Mouse (Mus musculus): ENCODE results near the gene Nrd1.
A peak's percentile ranks its signal among the peaks of the same experiment; 100 is the strongest.

The Nrd1 gene

DNA sequence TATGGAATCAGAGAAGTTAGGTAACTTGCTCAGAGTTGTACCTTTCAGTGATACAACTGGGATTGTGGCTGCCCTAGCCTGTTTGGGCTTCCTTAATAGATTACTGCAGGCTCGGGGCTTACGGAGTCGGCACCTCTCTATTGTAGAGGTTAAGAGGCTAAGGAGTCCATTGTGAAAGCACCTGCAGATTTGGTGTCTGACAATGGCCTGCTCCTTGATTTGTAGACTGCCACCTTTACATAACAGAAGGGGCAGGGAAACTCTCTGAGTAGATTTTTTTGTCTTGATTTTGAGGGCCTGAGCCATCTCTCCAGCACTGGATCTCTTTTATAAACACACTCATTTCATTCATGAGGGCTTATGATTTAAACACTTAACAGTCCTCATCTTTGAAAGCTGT, 26.1 kb downstream of the Nrd1 start:
- no peak for DNase-seq (ENCODE audit: low spot score in 2 of 2)

DNA sequence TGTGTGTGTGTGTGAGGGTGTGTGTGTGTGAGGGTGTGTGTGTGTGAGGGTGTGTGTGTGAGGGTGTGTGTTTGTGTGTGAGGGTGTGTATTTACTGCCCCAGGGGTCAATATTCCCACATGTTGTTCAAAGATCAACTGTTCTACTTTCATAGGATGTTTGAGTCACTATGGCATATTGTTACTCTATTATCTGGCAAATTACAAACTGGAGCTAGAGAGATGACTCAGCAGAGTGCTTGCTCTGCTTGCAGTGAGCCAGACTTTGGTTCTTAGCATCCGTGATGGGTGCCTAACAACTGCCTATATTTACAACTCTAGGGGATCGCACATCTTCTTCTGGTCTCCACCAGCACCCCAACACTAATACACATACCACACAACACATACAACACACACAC, 29.4 kb downstream of the Nrd1 start:
- DNase-seq (ENCODE audit: low spot score in 2 of 2) = no peak

DNA sequence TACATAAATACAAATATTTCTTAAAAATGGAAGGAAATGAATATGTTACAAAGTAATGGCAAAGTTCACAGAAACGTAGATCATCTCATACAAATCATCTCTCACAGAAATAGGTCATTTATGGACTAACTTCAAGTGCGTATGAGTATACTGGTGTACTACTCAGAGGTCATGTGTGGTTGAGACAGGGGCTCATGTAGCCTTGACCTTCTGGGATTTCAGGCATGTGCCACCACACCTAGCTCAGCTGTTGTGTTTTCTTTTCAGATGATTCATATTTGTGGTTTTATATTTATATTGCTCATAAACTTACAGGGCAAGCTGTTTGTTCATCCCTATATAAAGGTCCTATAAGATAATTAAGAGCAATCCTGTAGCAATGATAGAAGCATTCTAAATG, 29.8 kb downstream of the Nrd1 start:
- no peak for DNase-seq (ENCODE audit: low spot score in 2 of 2)

DNA sequence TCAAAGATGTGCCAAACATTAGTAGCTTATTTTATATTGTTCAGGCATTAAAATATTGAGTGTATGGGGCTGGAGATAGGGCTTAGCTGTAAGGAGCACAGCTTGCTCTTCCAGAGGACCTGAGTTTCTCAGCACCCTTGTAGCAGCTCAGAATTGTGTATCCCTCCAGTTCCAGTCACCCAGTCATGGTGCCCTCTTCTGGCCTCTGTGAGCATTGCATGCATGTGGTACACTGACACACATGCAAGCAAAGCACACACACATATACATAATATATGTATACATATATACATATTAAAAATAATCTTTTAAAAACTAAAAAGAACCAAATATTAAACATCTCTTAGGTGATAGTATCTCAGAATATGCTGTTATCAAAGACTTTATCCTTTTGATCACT, 35.9 kb downstream of the Nrd1 start:
- peak in 1 of 2 experiments; percentile 38 for DNase-seq (ENCODE audit: low spot score in 2 of 2)

DNA sequence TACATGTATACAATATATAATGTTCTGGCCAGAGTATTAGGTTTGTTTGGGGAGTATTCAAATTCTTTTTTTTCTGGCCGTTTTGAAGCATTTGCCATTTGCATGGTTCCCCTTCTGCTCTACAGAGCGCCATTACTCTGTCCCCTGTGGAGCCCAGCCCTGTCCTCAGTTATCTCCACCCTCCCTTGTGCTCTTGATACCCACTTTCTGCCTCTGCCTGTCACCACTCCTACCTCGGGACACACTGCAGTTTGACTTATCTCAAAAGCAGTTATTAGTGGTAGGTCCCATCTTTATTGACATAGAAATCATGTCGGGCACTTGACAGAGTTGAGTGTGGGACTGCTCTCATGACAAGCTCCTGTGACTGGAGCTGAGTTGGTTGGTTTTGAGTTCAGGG, 42.3 kb downstream of the Nrd1 start:
- no peak for DNase-seq (ENCODE audit: low spot score in 2 of 2)

DNA sequence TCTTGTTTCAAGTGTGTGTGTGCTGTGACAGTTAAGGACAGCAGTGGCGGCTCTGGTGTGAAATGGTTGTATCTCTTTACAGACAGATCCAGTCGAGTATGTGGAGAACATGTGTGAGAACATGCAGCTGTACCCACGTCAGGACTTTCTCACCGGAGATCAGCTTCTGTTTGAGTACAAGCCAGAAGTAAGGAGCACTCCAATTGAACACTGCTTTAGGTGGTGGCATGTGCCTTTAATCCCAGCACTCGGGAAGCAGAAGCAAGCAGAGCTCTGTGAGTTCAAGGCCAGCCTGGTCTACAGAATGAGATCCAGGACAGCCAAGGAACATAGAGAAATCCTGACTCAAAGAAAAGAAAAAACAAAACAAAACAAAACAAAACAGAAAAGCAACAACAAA, 42.8 kb downstream of the Nrd1 start:
- DNase-seq (ENCODE audit: low spot score in 2 of 2) = no peak

DNA sequence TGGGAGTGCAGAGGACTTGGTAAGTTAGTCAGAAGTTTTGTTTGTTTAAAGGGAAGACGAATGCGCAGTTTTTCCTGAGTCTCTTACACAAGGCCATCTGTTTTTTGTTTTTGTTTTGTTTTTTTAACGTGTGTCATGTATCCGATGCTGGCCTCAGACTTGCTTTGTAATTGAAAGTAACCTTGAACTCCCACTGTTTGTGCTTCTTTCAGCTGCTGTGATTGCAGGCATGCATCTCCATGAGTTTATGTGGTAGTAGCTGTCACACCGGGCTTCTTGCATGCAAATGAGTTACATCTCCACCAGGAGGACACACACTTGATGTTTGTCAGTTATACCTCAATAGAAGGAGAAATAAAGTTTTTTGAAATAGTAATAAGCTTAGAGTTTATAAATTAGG, 43.3 kb downstream of the Nrd1 start:
- no peak for DNase-seq (ENCODE audit: low spot score in 2 of 2)

DNA sequence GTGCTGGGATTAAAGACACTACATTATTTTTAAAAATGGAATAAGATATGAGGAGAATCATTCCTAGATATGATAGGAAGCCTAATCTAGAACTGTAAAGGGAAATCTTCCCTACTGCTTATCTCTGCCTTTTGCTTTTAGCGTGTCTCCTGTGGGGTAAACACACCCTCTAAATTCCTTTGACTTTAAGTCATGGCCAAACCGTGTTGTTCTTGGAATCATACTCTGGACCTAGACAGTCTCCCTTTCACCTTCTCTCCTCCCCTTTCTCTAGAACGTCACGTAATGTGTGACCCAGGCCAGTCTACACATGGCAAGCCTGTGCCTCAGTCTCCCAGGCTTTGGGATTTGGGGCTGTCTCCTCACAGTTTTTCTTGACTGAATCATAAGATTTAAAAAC, 47.8 kb downstream of the Nrd1 start:
- DNase-seq (ENCODE audit: low spot score in 2 of 2) = no peak

DNA sequence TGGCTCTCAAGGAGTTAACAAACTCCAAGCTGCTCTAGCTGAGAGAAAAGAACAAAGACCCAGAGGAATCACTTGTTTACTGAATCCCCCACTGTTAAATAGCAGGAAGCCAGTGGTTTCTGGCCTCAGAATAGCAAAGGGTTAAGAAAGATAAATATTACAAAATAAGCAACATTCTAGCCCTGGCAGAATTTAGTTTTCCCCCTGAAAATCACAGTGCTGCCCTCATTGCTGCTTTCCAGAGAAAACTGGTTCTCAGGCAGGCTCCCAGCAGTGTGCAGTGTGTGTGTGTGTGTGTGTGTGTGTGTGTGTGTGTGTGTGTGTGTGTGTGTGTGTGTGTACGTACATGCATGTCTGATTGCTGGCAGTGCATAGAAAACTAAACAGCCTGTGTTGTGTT, 51.8 kb downstream of the Nrd1 start:
- DNase-seq (ENCODE audit: low spot score in 2 of 2) = no peak

DNA sequence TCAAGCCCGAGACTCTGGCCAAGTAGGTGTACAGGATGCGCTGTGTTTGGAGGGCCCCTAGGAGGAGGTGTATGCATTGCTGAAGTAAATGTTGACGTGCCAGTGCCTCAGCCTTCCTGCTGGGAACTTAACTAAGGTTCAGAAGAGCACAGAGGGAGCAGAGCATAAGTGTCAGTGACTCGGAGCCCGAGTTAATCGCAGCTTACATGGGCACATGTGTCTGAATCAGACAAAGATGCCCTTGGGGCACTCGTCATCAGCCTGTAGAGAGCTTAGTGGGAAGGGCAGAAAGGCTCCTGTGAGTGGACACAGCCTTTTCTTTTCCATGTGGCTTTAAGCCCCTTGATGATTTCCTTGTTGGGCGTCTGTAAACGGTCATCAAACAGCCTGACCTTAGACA, 53.5 kb downstream of the Nrd1 start:
- no peak for DNase-seq (ENCODE audit: low spot score in 2 of 2)

DNA sequence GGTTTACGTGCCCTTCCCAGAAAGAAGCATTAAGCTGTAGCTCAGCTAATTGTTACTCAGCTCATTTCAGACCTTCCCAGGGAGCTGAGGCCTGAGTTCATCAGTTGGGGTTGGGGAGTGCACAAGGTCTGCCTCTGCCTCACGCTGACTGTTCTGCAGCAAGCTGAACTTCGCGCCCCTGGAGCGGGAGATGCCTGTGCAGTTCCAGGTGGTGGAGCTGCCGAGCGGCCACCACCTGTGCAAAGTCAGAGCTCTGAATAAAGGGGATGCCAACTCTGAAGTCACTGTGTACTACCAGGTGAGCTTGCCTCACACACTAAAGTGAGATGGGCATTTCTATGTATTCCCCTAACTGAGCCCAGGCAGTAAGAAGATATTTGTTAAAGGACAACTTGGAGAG, 55.9 kb downstream of the Nrd1 start:
- no peak for DNase-seq (ENCODE audit: low spot score in 2 of 2)

DNA sequence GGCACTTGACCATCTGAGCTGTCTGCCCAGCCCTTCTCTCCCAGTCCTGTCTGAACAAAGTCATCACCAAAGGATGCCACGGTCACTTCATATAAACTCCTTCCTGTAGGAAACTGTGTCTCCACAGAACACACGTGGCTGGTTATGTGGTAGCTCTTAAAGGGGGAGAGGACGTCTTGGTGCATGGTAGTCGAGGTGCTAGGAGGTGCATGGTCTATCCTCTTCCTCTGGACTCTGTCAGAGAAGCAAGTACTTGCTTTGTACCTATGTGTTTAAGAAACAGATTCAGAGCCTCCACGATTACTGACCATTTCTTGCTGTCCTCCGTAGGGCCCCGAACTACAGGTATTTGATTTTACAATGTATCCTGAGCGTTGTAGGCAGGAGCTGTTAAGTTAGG, 57.2 kb downstream of the Nrd1 start:
- no peak for DNase-seq (ENCODE audit: low spot score in 2 of 2)

DNA sequence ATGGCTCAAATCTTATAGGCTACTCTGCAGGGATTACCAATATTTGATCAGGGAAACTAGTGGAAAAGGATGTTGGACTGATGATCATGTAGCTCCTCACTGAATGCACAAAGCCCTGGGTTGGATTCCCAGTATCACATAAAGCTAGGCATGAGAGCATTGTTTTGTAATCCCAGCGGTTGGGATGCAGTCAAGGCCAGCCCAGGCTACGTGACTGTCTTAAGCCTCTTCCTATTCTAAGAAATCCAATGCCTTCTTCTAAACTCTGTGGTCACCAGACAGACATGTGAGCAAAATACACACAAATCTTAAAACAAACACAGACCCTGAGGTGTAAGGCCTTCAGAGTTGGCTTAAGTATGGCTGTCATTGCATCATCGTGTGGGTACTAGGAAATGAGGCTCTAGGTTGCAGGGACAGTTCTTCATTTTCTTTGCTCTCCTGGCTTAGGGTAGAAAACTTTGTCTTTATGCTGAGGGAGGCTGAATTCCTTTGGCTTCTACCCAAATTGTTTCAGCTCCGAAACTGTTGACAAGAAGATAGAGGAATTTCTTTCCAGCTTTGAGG, 58.9 kb downstream of the Nrd1 start:
- DNase-seq (ENCODE audit: low spot score in 2 of 2) = no peak

DNA sequence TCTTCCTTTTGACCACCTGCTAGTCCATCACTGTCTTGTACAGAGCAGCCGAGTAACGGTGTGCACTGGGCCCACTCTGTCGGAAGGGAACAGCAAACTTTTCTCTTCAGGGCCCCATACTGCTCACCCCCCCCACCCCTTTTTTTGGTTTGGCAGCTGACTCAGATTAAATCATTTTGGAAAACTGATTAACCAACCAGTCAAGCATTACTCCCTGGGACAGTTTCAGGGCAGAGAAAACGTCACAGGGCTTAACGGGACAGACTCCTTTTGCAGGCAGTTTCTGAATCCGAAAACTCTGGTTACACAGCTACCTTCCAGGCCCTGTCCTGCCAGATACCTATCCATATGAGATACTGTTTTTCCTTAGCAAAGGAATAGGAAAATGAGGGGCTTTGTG, 64.5 kb downstream of the Nrd1 start:
- no peak for DNase-seq (ENCODE audit: low spot score in 2 of 2)

DNA sequence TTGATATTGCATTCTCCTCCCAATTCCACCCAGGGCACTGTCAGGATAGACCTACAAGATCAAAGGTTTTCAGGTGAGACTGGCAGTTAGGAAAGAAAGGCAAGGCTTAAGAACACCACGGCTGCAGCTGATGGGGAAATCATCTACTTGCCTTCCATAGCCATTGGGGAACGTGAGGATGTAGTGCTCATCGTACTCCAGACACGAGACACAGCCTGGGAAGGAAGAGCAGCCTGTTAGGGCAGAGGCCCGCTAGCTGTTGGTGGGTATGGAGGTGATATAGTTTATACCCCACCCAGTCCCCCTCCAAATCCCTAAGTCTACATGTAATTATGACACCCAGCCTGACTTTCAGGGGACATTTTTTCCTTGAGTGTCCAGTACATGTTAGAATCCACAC, 65.3 kb downstream of the Nrd1 start:
- DNase-seq (ENCODE audit: low spot score in 2 of 2) = no peak

DNA sequence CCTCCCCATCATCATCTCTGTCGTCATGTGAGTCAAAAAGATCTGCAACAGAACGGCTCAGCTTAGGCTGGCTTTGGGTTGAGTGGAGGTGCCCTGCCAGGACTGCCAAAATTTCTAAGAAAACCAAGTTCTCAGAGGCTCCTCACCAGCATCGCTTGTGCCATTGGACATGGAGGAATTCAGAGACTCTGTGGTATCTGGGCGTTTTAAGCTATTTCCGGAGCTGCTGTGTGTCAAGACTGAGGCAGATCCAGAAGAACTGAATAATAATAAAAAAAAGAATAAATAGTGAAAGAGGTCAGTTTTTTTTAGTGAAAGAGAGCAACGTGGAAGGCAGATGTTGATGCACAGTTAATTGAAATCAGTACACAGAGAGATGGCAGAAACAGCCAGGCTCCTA, 72.4 kb downstream of the Nrd1 start:
- no peak for DNase-seq (ENCODE audit: low spot score in 2 of 2)

DNA sequence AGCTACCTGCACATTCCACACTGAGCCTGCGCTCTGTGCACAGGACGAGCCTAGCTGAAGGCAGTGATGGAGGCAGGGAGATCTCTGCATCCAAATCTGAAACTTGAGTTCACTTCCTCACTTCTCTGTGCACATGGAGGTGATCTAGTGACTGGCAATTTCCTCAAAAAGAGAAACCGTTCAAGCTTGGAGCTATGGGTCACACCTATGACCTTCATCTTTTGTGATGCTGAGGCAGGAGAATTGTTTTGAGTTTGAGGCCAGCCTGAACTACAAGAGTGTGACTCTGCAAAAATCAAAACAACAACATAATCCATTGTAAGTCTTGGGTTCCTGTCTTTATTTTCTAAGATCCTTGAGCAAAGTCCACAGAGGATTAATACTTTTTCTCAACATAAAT, 72.8 kb downstream of the Nrd1 start:
- no peak for DNase-seq (ENCODE audit: low spot score in 2 of 2)

DNA sequence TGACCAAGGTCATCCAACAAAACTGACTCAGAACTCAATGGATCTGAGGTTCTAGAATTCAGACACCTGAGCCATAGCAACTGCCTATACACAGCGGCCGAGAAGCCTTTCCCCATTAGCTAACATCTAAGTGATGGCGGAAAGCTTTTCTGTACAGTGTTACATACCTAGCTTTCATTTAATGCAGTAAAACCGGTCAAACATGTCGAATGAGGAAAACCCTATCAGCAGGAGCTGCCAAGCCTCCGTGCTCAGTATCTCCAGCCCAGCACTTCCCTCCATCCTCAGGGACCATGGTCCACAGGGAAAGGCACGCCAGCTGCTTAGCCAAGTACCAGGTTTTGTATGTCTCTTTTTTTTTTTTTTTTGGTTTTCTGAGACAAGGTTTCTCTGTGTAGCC, 78.5 kb downstream of the Nrd1 start:
- no peak for DNase-seq (ENCODE audit: low spot score in 2 of 2)

DNA sequence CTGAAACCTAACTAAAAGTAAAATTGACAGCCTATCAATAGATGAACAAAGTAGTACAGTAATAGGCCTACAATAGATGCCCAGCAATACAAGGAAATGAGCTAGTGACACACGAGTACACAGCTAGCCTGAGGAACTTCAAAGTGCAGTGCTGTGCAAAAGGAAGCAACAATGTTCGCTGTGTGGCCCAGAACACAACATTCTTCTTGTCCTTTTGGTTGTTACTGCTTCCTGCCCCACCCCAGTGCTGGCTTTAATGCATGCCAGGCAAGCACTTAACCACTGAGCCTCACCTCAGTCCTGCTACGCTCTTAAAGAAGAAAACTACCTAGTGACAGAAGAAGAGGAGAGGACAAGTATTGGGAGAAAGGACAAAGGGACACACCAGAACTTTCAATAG, 79.2 kb downstream of the Nrd1 start:
- no peak for DNase-seq (ENCODE audit: low spot score in 2 of 2)

DNA sequence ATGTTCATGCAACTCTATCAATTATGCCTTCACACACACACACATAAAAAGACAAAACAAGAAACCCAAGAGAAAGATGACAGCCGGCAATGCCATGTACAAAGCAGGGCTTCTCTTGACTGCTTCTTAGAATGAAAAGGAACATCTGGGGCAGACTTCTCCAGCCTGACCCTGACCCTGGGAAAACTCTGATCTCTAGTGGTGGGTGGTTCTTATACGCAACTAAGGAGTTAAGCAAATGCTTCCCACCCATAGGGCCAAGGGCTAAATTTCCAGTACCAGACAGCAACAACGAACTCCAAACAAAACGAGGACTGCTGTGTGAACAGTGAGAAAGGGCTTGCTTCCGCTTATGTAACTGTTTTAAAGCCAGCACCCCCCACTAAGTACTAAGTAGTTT, 79.7 kb downstream of the Nrd1 start:
- no peak for DNase-seq (ENCODE audit: low spot score in 2 of 2)

DNA sequence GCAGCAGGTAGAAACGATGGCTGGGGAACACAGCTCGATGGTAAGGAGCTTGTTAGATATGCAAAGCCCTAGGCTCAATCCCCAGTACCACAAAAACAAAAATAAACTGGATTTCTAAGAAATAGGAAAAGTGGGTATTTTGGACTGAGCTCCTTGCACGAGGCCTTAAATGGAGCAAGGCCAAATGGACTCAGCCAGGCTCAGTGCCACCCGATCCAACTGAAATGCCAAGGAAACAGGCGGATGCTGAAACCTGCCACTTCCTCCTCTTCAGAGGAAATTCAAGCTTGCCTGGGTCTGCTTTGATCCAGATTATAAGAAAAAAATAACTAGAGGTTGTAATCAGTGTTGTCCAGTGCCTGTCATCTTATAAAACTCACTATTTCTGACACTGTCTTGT, 88.7 kb downstream of the Nrd1 start:
- no peak for DNase-seq (ENCODE audit: low spot score in 2 of 2)

DNA sequence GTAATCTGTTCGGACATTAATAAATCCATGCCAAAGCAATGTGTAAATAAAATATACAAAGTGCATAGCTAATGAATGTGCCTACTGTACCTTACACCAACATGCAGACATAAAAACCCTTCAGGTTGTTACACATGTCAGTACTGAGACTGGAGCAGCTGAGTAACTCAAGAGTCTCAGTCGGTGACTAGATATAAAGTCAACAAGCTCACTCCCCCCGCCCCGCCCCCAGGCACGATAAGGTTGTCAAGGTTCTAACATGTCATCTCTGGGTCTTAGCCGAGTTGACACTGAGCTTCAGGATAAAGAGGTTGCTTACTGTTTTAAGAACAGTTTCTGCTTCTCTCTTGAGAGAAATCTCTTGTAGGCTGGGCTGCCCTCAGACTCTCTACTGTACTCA, 89.5 kb downstream of the Nrd1 start:
- peak; percentile 28 to 45 for DNase-seq (ENCODE audit: low spot score in 2 of 2)

DNA sequence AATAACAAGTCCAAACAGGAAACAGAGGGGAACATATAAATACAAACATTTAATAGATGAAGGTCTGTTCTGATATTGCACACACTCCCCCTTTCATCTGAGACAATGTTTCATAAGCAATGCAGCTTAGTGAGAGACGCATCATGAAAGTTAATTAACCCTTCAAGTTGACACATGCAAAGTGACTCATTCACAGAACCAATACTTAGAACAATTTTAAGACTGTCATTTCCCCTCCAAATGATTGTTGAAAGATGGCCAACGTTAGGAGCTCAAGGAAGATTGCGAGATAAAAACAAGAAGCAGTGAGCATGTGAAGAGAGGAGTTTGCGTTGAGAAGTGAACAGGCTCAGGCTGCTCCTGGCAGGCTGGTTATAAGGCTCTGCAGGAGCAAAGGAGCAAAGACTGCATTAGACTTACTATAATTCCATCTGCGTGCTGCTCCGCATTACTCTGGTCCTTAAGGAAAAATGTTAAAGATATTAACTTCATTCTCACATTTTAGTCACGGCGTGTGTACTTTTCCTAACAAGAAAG, 90.9 kb downstream of the Nrd1 start:
- DNase-seq (ENCODE audit: low spot score in 2 of 2) = no peak

DNA sequence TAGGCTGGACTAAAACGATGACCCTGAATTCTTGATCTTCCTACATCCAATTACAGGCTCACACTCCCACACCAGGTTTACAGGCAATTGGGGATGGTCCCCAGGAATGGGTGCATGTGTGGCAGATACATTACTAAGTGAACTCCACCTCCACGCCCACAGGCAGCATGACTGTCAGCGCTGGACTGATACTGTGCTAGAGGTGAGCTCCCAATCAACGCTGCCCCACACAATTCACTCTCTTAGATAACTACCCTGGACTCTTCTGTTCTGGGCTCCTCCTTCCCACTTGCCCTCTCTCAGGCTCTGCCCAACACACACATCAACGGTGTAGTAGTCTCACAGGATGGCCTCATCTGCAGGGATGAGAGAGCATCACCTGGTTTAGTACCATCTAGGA, 91.9 kb downstream of the Nrd1 start:
- no peak for DNase-seq (ENCODE audit: low spot score in 2 of 2)

DNA sequence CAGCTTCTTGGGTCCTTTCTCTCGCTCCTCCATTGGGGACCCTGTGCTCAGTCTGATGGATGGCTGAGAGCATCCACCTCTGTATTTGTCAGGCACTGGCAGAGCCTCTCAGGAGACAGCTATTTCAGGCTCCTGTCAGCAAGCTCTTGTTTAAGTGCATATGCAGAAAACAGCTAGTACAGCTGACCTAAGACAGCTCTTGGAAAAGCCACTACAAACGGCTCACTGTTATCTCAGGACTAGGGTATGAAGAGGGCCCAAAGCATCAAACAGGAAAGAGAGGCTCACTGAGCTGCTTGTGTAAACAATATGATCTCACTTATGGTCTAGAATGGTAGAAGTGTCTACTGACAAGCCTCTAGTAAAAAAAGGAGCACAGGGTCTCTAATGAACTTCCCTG, 93.8 kb downstream of the Nrd1 start:
- DNase-seq (ENCODE audit: low spot score in 2 of 2) = no peak

Measured in urinary bladder, adult 18-20 months (tissue).